Mouse (Mus musculus): ENCODE results near the gene Otp.

Gene Otp

GRCm38 (mm10) chr13:94875396-94875880, at the start of gene Otp:
TSS of gene Otp (plus strand) at chr13:94875602.
- DNase-seq, result no peak

- no peak for DNase-seq
Measured at GRCm38 (mm10) chr13:94826389-94826788, 49.0 kb upstream of the Otp start.

DNA sequence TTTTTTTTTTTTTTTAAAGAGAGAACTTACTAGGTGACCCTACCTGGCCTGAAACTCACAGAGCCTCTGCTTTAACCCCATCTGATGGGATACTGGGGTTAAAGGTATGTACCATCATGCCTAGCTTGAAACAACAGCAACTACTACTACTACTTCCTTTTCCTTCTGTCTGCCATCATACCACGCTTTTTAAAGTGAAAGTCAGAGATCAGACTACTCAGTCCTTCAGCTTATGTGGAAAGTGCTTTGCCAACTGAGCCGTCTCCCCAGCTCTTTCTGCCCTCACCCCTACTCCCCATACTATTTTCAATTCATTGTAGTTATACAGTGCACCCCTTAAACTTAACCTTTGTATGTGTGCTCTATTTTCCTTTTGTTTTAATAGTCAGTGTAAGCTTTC, 48.4 kb upstream of the Otp start:
- no peak for DNase-seq

DNA sequence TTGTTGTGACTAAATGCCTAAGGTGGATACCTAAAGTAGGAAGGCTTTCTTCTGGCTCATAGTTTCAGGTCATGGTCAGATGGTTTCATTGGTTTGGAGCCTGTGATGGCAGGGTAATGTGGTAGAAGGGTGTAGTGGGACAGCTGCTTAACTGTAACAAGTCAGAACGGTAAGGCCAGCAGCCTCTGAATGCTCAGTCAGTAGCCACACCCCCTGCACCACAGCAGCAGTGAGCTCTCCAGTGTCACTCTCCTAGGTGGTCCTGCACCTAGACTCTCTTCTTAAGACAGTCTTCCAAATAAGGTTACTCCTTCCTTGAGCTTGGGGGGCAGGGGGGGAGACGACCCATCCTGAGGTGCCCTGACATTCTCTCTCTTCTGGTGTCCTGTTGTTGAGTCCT, 47.6 kb upstream of the Otp start:
- DNase-seq, result no peak

DNA sequence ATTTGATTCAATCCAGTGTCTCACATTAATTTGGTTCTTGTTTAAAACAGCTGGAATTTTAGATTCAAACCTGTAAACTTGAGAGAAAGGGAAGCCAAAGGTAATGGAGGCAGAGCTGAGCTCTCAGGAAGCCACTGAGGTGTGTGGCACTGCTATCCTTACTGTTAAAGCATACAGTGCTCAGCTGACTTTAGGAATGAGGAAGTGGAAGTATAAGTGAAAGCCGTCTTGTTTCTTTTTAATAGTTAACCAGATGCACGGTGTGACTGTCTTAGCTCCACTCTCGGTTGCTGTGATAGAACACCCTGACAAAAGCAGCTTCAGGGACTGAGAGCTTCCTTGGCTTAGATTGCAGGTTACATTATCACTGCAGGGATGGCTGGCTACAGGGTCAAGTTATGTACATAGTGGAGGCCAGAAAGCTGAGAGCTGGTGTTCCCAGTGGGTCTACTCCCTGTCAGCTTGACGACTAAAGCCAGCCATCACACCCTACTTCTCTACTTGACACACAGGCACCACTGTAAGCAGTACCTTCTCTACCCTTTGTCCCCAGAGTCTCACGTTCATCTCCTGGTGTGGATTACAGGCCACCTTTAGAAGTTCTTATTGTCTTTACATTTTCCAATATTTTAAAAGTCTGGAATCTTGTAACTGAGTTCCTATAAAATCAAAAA, 37.2 kb upstream of the Otp start:
- DNase-seq, result no peak

DNA sequence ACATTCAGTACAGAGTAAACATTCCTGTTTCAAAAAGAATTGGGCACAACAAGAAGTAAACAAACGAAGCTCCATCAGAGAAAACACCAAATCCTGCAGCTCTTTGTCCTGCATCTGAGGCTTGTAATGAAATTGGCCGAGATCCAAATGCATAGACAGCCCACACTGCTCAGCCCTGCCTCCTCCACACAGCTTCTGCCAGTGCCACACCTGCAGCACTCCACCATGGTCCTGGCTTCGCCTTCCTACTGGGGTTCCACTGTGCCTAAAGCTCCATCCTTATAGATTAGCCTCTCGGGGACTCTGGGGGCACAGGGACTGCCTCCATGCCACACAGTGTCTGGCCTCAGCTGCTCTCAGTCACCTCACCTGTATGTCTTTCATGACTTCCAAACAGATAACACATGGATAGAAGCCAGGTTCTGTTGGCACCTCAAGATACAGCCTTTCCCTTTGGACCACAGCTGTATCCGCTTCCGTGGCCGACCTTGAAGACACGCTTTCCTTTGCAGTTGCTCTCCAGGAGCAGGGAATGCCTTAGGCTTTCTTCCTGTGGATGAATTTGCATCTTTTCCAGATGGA, 36.6 kb upstream of the Otp start:
- no peak for DNase-seq

DNA sequence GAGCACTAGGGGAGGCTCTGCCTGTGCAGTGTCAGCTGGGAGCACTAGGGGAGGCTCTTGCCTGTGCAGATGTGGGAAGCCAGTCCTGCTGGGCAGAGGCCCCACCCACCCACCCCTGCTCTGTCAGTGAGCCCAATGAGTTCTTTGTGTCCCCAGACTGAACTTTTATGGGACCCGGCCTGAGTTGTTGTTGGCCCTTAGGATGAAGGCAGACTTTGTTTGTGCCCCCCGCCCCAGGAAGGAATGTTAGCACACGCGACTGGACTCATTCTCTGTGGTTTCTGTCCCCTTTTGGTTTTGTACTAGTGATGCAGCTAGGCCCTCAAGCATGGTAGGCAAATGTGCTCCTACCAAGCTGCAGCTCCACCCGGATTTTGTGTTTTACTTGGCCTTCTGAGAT, 32.2 kb upstream of the Otp start:
- no peak for DNase-seq

DNA sequence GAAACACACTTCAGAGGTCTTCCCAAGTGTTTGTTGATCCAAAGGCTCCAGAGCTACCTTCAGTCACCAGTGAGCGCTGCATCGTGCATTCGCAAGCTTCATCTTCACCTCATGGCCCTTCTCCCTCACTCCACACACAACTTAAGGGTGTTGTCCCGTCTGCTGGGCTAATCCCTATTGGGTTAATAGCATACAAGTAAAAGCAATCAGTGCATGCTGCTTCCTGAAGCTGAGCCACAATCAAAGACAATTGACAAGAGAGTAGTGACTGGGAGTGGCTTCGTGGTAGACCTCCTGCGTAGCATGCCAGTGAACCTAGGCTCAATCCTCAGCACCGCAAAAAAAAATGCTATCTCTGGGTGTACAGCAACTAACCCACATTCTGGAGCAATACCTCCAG, 27.5 kb upstream of the Otp start:
- no peak for DNase-seq

DNA sequence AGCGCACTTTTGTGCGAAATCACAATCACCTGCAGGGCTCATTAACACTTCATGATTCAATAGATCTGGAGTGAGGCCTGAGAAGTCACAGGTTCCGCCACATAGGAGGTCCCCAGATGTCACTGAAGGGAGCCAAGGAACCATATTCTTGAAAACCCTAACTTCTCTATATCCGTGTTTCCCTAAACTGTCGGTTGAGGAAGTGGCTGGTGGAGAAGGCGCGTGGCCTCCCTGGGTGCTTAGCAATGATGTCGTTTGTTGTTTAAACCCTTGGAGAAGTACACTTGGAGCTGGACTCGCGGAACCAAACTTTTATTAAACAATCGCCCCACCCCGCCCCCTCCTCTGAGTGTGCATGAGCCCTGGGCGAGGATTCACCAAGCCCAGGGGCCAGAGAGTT, 26.1 kb upstream of the Otp start:
- no peak for DNase-seq

GRCm38 (mm10) chr13:94858016-94858575, 17.3 kb upstream of the Otp start:
- no peak for DNase-seq

- DNase-seq, result no peak
Measured at GRCm38 (mm10) chr13:94859256-94859655, 16.1 kb upstream of the Otp start.

DNA sequence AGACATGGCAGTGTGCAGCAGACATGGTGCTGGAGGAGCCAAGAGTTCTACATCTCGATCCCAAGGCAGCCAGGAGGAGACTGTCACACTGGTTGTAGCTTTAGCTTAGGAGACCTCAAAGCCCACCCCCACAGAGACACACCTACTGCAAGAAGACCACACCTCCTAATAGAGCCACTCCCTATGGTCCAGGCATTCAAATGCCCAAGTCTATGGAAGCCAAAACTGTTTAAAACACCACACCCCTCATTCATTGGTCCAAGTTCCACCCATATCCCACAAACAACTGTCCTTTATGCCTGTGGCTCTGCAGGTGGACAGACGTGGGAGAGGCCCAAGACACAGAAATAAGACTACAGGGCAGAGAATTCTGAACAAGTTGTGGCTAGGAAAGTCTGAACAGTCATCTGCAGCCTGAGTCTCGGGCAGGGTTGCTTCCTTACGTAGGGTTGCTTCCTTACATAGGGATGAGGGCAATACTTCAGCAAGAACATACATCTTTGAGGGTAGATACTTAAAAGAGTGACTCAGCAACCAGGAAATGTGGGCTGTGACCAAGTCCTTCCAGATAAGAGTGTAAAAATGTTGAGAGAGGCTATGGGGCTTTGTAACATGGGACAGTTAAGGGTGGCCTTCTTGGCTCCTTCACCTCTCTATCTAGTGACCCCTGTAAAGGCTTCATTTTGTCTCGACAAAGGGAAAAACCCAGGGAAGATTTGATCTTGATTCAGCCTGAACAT, 12.7 kb upstream of the Otp start:
- no peak for DNase-seq

DNA sequence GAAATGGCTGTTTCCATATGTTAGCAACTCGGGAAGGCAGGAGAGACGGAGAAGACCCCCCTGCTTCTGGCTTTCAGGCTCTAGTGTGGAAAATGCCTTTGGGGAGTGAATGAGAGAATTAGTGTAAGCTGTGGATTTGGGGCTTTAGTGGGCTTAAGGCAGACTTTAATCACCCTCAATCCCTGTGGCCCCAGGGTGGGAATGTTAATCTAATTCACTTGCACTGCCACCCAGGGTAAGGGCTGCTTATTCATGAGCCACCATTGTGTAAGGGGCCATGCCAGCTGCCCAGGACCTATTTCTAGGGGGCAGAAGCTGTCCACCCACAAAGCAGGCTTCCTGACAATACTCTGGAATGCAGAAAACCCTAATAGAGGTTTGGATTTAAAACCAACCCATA, 8.5 kb upstream of the Otp start:
- DNase-seq, result no peak

DNA sequence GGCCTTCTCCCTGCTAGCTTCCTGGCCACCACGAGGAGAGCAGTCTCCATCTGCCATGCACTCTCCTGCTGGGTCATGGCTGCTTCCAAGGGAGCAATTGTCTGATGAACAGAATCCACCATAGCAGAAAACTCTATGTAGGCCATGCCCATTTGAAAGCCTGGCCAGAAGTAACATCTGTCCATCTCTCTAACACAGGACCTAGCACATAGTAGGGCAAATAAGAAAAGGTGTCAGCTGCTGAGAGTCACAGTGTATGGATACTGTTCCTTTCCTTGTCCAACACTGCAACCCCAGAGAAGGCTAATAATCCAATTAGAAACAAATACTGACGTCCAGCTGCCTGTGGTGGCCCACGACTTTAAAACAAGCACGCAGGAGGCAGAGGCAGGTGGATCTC, 7.6 kb upstream of the Otp start:
- no peak for DNase-seq

DNA sequence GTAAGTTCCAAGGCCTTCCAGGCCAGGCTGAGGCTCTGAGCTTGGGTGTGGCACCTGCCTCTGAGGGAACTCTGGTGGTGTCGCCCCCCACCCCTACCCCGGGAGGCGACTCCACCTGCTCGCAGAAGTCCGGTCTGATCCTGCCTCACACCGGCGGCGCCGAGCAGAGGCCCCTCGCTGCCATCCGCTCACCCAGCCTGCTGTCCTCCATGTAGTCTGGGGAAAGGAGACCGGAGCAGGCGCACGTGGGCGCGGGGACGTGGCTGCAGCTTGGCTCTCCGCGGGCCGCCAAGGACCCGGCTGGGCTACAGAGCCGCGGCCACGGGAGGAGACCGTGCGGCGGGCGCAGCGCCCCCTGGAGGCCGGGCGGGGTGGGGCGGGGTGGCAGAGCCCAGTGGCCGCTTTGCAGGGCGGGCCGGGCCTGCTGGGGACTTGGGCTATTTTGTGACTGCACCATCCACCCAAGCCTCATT, 6.9 kb upstream of the Otp start:
- DNase-seq, result peak; percentile 62

- DNase-seq, result no peak
Measured at GRCm38 (mm10) chr13:94869541-94869940, 5.9 kb upstream of the Otp start.

- DNase-seq, result no peak
Measured at GRCm38 (mm10) chr13:94870071-94870460, 5.3 kb upstream of the Otp start.

GRCm38 (mm10) chr13:94870461-94871186, 4.8 kb upstream of the Otp start:
- DNase-seq, result no peak

- DNase-seq, result no peak
Measured at GRCm38 (mm10) chr13:94871806-94872320, 3.5 kb upstream of the Otp start.

DNA sequence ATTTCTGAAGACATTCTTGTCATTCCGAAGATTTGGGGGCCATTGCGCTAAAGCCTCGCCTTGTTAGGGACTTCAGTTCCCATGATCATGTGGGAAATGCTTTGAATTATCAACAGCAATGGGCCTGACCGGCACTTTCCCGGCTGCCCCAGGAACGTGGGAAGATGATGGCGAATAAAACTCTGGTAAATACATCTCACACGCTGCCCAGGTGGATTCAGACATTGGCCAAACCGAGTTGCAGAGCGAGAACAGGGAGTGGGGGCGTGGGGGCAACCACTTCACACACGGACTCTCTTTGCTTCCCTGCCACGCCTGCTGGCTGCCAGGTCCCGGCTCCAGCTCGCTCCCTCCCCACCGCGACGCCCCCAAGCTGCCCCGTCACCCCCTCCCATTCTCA, 3.0 kb upstream of the Otp start:
- no peak for DNase-seq

GRCm38 (mm10) chr13:94873111-94874038, 2.0 kb upstream of the Otp start:
- no peak for DNase-seq

DNA sequence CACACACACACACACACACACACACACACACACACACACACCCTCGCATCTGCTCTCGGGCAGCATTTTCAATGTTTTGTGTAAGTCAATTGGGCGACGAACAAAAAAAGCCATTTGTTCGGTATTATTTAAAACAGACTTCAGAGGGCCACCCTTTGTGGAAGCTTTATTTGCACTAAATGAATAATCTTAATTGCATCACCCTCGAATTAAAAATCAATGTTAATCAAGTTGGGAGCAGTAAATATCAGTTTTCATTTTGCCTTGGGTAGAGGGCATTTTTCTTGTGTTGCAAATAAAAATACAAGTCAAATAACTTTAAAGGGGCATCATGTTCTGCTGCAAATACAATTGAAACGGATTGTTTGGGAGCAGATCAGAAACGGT, 1.4 kb upstream of the Otp start:
- DNase-seq, result no peak
